Mouse (Mus musculus): ENCODE results near the gene Kat7. TPM values are rescaled to one million over a fixed set of nuclear protein-coding genes. Genes with fewer than 3 reads are reported as not detected.

The Kat7 gene
- total RNA-seq, 2 experiments from 2014 or later: 74.8 to 75.5 TPM

GRCm38 (mm10) chr11:95245456-95245855 lies 64.6 kb downstream of the Kat7 start:
- no peak for DNase-seq (ENCODE audit: extremely low spot score in 1 of 2, low spot score in 1 of 2)

DNA sequence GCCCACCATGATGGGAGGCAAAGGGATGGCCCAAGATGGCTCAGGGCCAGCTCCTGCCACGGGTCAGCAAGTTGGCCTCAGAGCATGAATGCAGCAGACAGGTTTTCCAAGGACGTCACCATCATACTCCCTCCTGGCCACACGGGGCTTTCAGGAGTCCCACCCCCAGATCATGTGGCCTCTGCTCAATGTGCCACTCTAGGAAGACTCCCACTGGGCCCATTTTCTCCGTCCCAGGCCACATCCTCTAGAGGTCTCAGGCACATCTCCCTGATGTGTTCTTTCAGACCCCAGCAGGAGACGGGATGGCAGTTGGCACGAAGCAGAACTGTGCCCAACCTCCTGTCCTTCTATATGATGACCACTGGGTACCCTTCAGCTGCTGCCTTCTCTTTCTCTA lies 67.4 kb downstream of the Kat7 start:
- no peak for DNase-seq (ENCODE audit: extremely low spot score in 1 of 2, low spot score in 1 of 2)

GRCm38 (mm10) chr11:95238477-95238876 lies 71.6 kb downstream of the Kat7 start:
- no peak for DNase-seq (ENCODE audit: extremely low spot score in 1 of 2, low spot score in 1 of 2)

DNA sequence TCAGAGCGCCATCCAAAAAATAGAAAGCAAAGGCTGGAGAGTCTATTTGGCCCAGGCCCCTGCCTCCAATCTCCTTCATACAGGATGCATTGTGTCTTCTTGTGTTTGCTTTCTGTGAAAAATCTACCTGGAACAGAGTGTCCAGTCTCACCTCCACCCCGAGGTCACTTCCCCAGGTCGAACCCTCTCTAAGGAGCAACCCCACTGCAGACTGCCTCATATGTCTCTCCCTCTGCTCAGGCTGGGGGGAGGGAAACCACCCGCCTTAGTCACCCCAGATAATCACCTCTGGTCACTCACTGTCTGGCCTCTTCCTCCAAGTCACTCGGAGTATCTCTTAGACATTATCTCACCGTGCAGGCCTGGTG lies 77.7 kb downstream of the Kat7 start:
- DNase-seq (ENCODE audit: extremely low spot score in 1 of 2, low spot score in 1 of 2): no peak

GRCm38 (mm10) chr11:95231688-95232328 lies 78.2 kb downstream of the Kat7 start:
- peak; percentile 80 to 92 for DNase-seq (ENCODE audit: extremely low spot score in 1 of 2, low spot score in 1 of 2)

GRCm38 (mm10) chr11:95227467-95227866 lies 82.6 kb downstream of the Kat7 start:
- no peak for DNase-seq (ENCODE audit: extremely low spot score in 1 of 2, low spot score in 1 of 2)

DNA sequence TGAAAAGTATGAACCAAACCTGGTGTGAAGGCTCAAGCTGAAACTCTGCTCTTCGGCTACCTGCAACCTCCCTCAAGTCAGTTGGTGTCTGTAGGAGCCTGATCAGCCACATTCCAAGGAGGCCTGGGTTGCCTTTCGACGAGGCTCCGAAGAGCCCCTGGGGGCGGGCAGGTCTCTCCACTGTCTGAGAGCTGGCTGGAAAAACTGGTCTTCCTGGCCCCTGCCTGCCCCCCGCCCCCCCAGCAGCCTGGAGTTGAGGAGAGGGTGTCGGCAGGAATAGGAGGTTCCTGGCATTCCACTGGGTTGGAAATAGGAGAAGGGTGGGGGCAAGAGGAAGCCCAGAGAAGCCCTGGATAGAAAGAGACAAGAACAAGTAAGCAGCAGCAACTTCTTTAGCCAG lies 84.6 kb downstream of the Kat7 start:
- DNase-seq (ENCODE audit: extremely low spot score in 1 of 2, low spot score in 1 of 2): no peak

Other genes starting within 250 kb of the Kat7 start
- 10 to 100 TPM; 11.7 to 15.6 TPM for gene Itga3, start 233.4 kb downstream of the Kat7 start, total RNA-seq (2021)
- not detected for gene Dlx3, start 190.1 kb downstream of the Kat7 start, total RNA-seq (2021)
- gene Dlx4, start 164.0 kb downstream of the Kat7 start, total RNA-seq (2021): not detected
- gene Tac4, start 48.7 kb downstream of the Kat7 start, total RNA-seq (2021): not detected
- 1 to 10 TPM; 3.2 to 7.2 TPM for gene Fam117a, start 26.8 kb upstream of the Kat7 start, total RNA-seq (2021)
- 10 to 100 TPM; 69.7 to 69.9 TPM for gene Slc35b1, start 74.4 kb upstream of the Kat7 start, total RNA-seq (2021)
- gene Spop, start 103.8 kb upstream of the Kat7 start, total RNA-seq (2021): 100 to 1,000 TPM; 159 to 170 TPM
- gene Nxph3, start 204.3 kb upstream of the Kat7 start, total RNA-seq (2021): 10 to 100 TPM; 18.7 to 19.2 TPM